Mouse (Mus musculus) intestine, embryonic 14.5 days (tissue): Measurements from ENCODE around the gene Zranb3. TPM values are rescaled to one million over a fixed set of nuclear protein-coding genes. Genes with fewer than 3 reads are reported as not detected.

Source experiments
- ATAC-seq: fragments of 200-750 bp; cut with Nextera tagmentation; replicated peaks from 2 replicates; pipeline ENCODE4 v1.8.0; 2017; ENCODE audit warnings: low read depth, moderate number of reproducible peaks, moderate TSS enrichment, moderate library complexity; ENCODE audit not compliant: low FRiP score, low TSS enrichment
- DNase-seq: peaks from one replicate; pipeline ENCODE4 v3.0.0-alpha.2; 2018; ENCODE audit warnings: low spot score
- H3K27ac ChIP-seq: fragments of 300-500 bp; sonication (generic); 2 replicates; pipeline ENCODE4 v1.5.1; 2014; ENCODE audit warnings: low read depth, mild to moderate bottlenecking, control low read depth
- H3K27me3 ChIP-seq: fragments of 300-500 bp; sonication (generic); replicated peaks from 2 replicates; pipeline ENCODE4 v1.6.1; 2014; ENCODE audit warnings: low read length, control low read depth; ENCODE audit not compliant: control insufficient read depth, insufficient read depth
- H3K36me3 ChIP-seq: fragments of 300-500 bp; sonication (generic); 2 replicates; pipeline ENCODE4 v1.6.1; 2014; ENCODE audit warnings: low read length, control low read depth; ENCODE audit not compliant: control insufficient read depth, insufficient read depth
- H3K4me1 ChIP-seq: fragments of 300-500 bp; sonication (generic); replicated peaks from 2 replicates; pipeline ENCODE4 v1.6.1; 2014; ENCODE audit warnings: low read length, control low read depth, mixed read lengths; ENCODE audit not compliant: control insufficient read depth, insufficient read depth
- H3K4me2 ChIP-seq: fragments of 300-500 bp; sonication (generic); 2 replicates; pipeline ENCODE4 v1.6.1; 2014; ENCODE audit warnings: low read length
- H3K4me3 ChIP-seq: fragments of 300-500 bp; sonication (generic); 2 replicates; pipeline ENCODE4 v1.5.1; 2014; ENCODE audit warnings: low read depth, low read length, control low read depth, mixed read lengths
- H3K9ac ChIP-seq: fragments of 300-500 bp; sonication (generic); 2 replicates; pipeline ENCODE4 v1.6.1; 2014; ENCODE audit warnings: mild to moderate bottlenecking, low read length
- H3K9me3 ChIP-seq: fragments of 300-500 bp; sonication (generic); 2 replicates; pipeline ENCODE4 v1.6.1; 2016; ENCODE audit warnings: low read length, control low read depth; ENCODE audit not compliant: control insufficient read depth
- WGBS: fragments of 180-500 bp; shearing (Covaris S2); extraction: QIAGEN DNeasy Blood & Tissue Kit; methylation state at CpG from one replicate; pipeline ENCODE4 v1.1.7; 2014; 5-methylcytosine and 5-hydroxymethylcytosine counted together
- polyA plus RNA-seq: library from polyadenylated mRNA; unstranded; fragments of >200 nt; fragmentation: Nextera tagmentation; extraction: Ambion mirVana; gene quantifications from 2 replicates; pipeline ENCODE4 v1.2.1, GENCODE M21; 2014

The Zranb3 gene
- polyA plus RNA-seq, 1 experiment from 2014 or later: 8.4 TPM

- Histone ChIP-seq H3K4me2 (no peak overlapping the region), H3K9me3 (peaks cover 2% of the 10 kb centered on the region; the same call in 1 of the 2 replicates), H3K4me3 (no peak overlapping the region), H3K27ac (no peak overlapping the region), H3K27me3 (no peaks in the 10 kb centered on the region), H3K9ac (no peak overlapping the region), H3K36me3 (peaks cover 4% of the 10 kb centered on the region; the same call in 1 of the 2 replicates), H3K4me1 (0 out of 2 replicates have a peak, but pooled peaks cover 4% of the 10 kb centered on the region)
- DNase-seq: no peak
- no peak for ATAC-seq
- WGBS: 92% methylated on average over 3 of the region's 3 CpGs
Measured at GRCm38 (mm10) chr1:128070003-128070402, 32.8 kb downstream of the Zranb3 start.

- ATAC-seq: no peak
- H3K4me3 ChIP-seq: no peak overlapping the region
Measured at GRCm38 (mm10) chr1:128068945-128069397, 33.9 kb downstream of the Zranb3 start.

GRCm38 (mm10) chr1:128064716-128065115 lies 38.1 kb downstream of the Zranb3 start:
- WGBS: 90% methylated on average over 6 of the region's 6 CpGs
- ATAC-seq (no peak), DNase-seq (no peak)
- H3K27me3 ChIP-seq: no peaks in the 10 kb centered on the region
- no peak overlapping the region for H3K4me3 ChIP-seq
- no peak overlapping the region for H3K4me2 ChIP-seq
- no peaks in the 10 kb centered on the region for H3K9me3 ChIP-seq
- no peaks in the 10 kb centered on the region for H3K36me3 ChIP-seq
- 0 out of 2 replicates have a peak, but pooled peaks cover 4% of the 10 kb centered on the region for H3K4me1 ChIP-seq
- H3K9ac ChIP-seq: no peak overlapping the region
- H3K27ac ChIP-seq: no peak overlapping the region

More at GRCm38 (mm10) chr1:128068945-128069397, 33.9 kb downstream of the Zranb3 start:
- WGBS: 47% methylated on average over 2 of the region's 2 CpGs
- Histone ChIP-seq H3K36me3 (no peaks in the 10 kb centered on the region), H3K27ac (no peak overlapping the region), H3K4me1 (0 out of 2 replicates have a peak, but pooled peaks cover 4% of the 10 kb centered on the region), H3K27me3 (no peaks in the 10 kb centered on the region), H3K9me3 (peaks cover 2% of the 10 kb centered on the region; the same call in 1 of the 2 replicates), H3K4me2 (no peak overlapping the region), H3K9ac (no peak overlapping the region)
- DNase-seq: no peak

GRCm38 (mm10) chr1:128062167-128062566 lies 40.7 kb downstream of the Zranb3 start:
- no peaks in the 10 kb centered on the region for H3K27me3 ChIP-seq
- no peaks in the 10 kb centered on the region for H3K4me1 ChIP-seq
- no peak overlapping the region for H3K4me3 ChIP-seq
- WGBS: 90% methylated on average over 1 of the region's 1 CpGs
- H3K36me3 ChIP-seq: no peaks in the 10 kb centered on the region
- H3K9ac ChIP-seq: no peak overlapping the region
- no peak for DNase-seq
- no peak overlapping the region for H3K27ac ChIP-seq
- H3K4me2 ChIP-seq: no peak overlapping the region
- no peaks in the 10 kb centered on the region for H3K9me3 ChIP-seq
- ATAC-seq: no peak

GRCm38 (mm10) chr1:128061401-128061800 lies 41.4 kb downstream of the Zranb3 start:
- Histone ChIP-seq H3K27ac (no peak overlapping the region), H3K9me3 (no peaks in the 10 kb centered on the region), H3K9ac (no peak overlapping the region), H3K36me3 (no peaks in the 10 kb centered on the region), H3K27me3 (no peaks in the 10 kb centered on the region), H3K4me2 (no peak overlapping the region), H3K4me3 (no peak overlapping the region), H3K4me1 (no peaks in the 10 kb centered on the region)
- DNase-seq: no peak
- no peak for ATAC-seq
- 78% methylated on average over 1 of the region's 1 CpGs for WGBS

GRCm38 (mm10) chr1:128060655-128061344 lies 42.0 kb downstream of the Zranb3 start:
- no peak for ATAC-seq
- Histone ChIP-seq H3K4me1 (no peaks in the 10 kb centered on the region), H3K9ac (no peak overlapping the region), H3K9me3 (no peaks in the 10 kb centered on the region), H3K4me3 (no peak overlapping the region), H3K36me3 (no peaks in the 10 kb centered on the region), H3K27me3 (no peaks in the 10 kb centered on the region), H3K4me2 (no peak overlapping the region), H3K27ac (no peak overlapping the region)
- WGBS: 66% methylated on average over 8 of the region's 8 CpGs
- no peak for DNase-seq

- H3K4me1 ChIP-seq: no peaks in the 10 kb centered on the region
Measured at GRCm38 (mm10) chr1:128058625-128059024, 44.2 kb downstream of the Zranb3 start.

GRCm38 (mm10) chr1:128057269-128057668 lies 45.6 kb downstream of the Zranb3 start:
- no peak overlapping the region for H3K9ac ChIP-seq
- no peaks in the 10 kb centered on the region for H3K4me1 ChIP-seq
- H3K9me3 ChIP-seq: no peaks in the 10 kb centered on the region
- H3K36me3 ChIP-seq: no peaks in the 10 kb centered on the region
- H3K4me2 ChIP-seq: no peak overlapping the region
- WGBS: 95% methylated on average over 4 of the region's 4 CpGs
- no peak for DNase-seq
- H3K27ac ChIP-seq: no peak overlapping the region
- no peak for ATAC-seq
- H3K27me3 ChIP-seq: no peaks in the 10 kb centered on the region
- H3K4me3 ChIP-seq: no peak overlapping the region

More at GRCm38 (mm10) chr1:128058625-128059024, 44.2 kb downstream of the Zranb3 start:
- Histone ChIP-seq H3K4me2 (no peak overlapping the region), H3K9me3 (no peaks in the 10 kb centered on the region), H3K9ac (no peak overlapping the region), H3K36me3 (no peaks in the 10 kb centered on the region), H3K27me3 (no peaks in the 10 kb centered on the region), H3K27ac (no peak overlapping the region), H3K4me3 (no peak overlapping the region)
- WGBS: 88% methylated on average over 5 of the region's 5 CpGs
- ATAC-seq: no peak
- DNase-seq: no peak

- Histone ChIP-seq H3K4me3 (no peak overlapping the region), H3K9ac (no peak overlapping the region), H3K27me3 (no peaks in the 10 kb centered on the region), H3K4me1 (no peaks in the 10 kb centered on the region), H3K27ac (no peak overlapping the region), H3K4me2 (no peak overlapping the region), H3K36me3 (no peaks in the 10 kb centered on the region), H3K9me3 (no peaks in the 10 kb centered on the region)
- WGBS: 95% methylated on average over 7 of the region's 7 CpGs
- no peak for DNase-seq
- ATAC-seq: no peak
Measured at GRCm38 (mm10) chr1:128046920-128047319, 55.9 kb downstream of the Zranb3 start.
